Mouse (Mus musculus) liver, embryonic 12.5 days (tissue): ENCODE data around the gene Ttc4. TPM values are rescaled to one million over a fixed set of nuclear protein-coding genes. Genes with fewer than 3 reads are reported as not detected.
A peak's percentile ranks its signal among the peaks of the same experiment; 100 is the strongest.

Experiments
- ATAC-seq: fragments of 200-750 bp; cut with Nextera tagmentation; 2 replicates; pipeline ENCODE4 v1.8.0; 2017; ENCODE audit warnings: moderate number of reproducible peaks, mild to moderate bottlenecking, moderate library complexity
- H3K27ac ChIP-seq: fragments of 300-500 bp; sonication (generic); 2 replicates; pipeline ENCODE4 v1.5.1; 2016; ENCODE audit warnings: mild to moderate bottlenecking
- H3K27me3 ChIP-seq: fragments of 300-500 bp; sonication (generic); replicated peaks from 2 replicates; pipeline ENCODE4 v1.6.1; 2016; ENCODE audit warnings: mild to moderate bottlenecking, moderate library complexity
- H3K36me3 ChIP-seq: fragments of 300-500 bp; sonication (generic); 2 replicates; pipeline ENCODE4 v1.6.1; 2016; ENCODE audit warnings: mild to moderate bottlenecking, moderate library complexity
- H3K4me1 ChIP-seq: fragments of 300-500 bp; sonication (generic); 2 replicates; pipeline ENCODE4 v1.6.1; 2016
- H3K4me2 ChIP-seq: fragments of 300-500 bp; sonication (generic); 2 replicates; pipeline ENCODE4 v1.6.1; 2016; ENCODE audit warnings: mild to moderate bottlenecking, moderate library complexity
- H3K4me3 ChIP-seq: fragments of 300-500 bp; sonication (generic); 2 replicates; pipeline ENCODE4 v1.5.1; 2016; ENCODE audit warnings: mild to moderate bottlenecking, moderate library complexity
- H3K9ac ChIP-seq: fragments of 300-500 bp; sonication (generic); 2 replicates; pipeline ENCODE4 v1.6.1; 2016; ENCODE audit warnings: mild to moderate bottlenecking, moderate library complexity
- H3K9me3 ChIP-seq: fragments of 300-500 bp; sonication (generic); replicated peaks from 2 replicates; pipeline ENCODE4 v1.6.1; 2016; ENCODE audit warnings: mild to moderate bottlenecking, moderate library complexity
- WGBS: fragments of 180-500 bp; shearing (Covaris S2); methylation state at CpG from one replicate; pipeline ENCODE4 v1.1.7; 2016; ENCODE audit not compliant: insufficient replicate concordance; 5-methylcytosine and 5-hydroxymethylcytosine counted together
- polyA plus RNA-seq: library from polyadenylated mRNA; unstranded; fragments of >200 nt; fragmentation: Nextera tagmentation; extraction: Ambion mirVana; gene quantifications from 2 replicates; pipeline ENCODE4 v1.2.1, GENCODE M21; 2016

Gene Ttc4
- polyA plus RNA-seq, 1 experiment from 2014 or later, result 48.6 TPM

DNA sequence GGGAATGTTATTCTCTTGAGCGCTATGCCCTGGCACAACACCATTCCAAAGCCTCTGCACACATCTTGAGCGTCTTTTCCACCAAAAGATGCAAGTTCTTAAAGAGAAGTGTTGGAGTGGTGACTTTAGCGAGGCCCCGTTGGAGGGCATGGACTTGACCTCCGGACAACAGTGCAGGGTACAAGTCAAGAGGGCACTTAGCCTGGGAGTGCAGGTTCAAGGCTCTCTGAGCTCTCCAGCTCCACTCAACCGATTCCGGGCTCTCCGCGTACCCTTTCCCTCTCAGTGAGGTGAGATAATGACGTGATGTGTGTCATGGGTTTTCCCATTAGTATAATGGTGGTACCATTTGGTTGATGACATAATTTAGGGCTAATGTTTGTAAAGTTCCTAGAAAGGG, 54.5 kb downstream of the Ttc4 start:
- Histone ChIP-seq H3K9ac (no peak overlapping the region), H3K36me3 (no peaks in the 10 kb centered on the region), H3K4me1 (no peaks in the 10 kb centered on the region), H3K27me3 (peaks cover 84% of the 10 kb centered on the region), H3K27ac (no peak overlapping the region), H3K4me3 (no peak overlapping the region), H3K4me2 (no peak overlapping the region), H3K9me3 (no peaks in the 10 kb centered on the region)
- ATAC-seq, result no peak
- 78% methylated on average over 10 of the region's 10 CpGs for WGBS

DNA sequence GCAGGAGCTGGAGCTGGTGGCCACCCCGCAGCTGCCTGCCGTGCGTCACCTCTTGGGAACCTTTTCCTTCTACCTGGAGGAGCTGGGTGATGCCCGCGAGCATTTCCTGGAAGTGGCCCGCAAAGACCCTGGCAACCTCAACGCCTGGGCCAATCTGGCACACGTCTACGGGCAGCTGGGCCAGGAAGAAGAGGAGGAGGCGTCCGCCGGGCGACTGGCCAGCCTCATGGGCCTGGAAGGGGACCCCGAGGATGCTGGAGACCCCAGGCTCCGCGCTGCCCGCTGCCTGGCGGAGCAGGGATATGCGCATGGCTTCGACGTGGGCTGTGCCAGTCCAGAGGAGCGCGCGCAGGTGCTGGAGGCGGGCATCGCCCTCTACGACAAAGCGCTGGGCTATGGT, 56.0 kb downstream of the Ttc4 start:
- H3K27me3 ChIP-seq, result peaks cover 83% of the 10 kb centered on the region
- H3K9me3 ChIP-seq, result no peaks in the 10 kb centered on the region
- H3K4me2 ChIP-seq, result no peak overlapping the region
- H3K27ac ChIP-seq, result no peak overlapping the region
- H3K36me3 ChIP-seq, result no peaks in the 10 kb centered on the region
- no peak overlapping the region for H3K4me3 ChIP-seq
- H3K9ac ChIP-seq, result no peak overlapping the region
- H3K4me1 ChIP-seq, result peaks cover 3% of the 10 kb centered on the region
- WGBS, result 24% methylated on average over 28 of the region's 28 CpGs
- ATAC-seq, result no peak

DNA sequence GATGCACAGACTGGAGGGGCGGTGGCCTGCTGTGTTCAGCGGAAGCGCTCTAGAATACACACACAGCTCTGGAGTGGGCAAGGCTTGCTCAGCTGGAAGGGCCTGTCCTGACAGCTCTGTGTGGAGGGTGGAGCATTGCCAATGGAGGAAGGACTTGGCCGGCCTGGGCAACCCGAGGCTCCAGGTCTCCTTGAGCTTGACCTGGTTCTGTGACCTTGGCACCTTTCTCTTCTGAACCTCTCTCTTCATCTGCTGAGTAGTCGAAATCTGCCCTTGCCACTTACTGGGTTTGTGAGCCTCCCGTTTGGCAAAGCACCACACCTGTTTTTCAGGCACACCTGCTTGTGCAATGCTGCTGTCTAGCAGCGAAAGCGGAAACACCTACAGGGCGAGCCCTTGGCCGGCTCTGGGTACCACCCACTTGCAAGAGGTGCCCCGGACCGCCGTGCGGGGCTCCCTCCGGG, 56.7 kb downstream of the Ttc4 start, which contains the start of gene Ttc22:
TSS of gene Ttc22 (plus strand) at position 403 of the 464 bp plus-strand sequence.
- WGBS, result 22% methylated on average over 16 of the region's 16 CpGs
- Histone ChIP-seq H3K9ac (no peak within 1 kb of the TSS), H3K4me1 (peaks cover 10% of the 10 kb centered on the region), H3K36me3 (no peaks in the 10 kb centered on the region), H3K27me3 (peaks cover 83% of the 10 kb centered on the region), H3K27ac (no peak within 1 kb of the TSS), H3K9me3 (no peaks in the 10 kb centered on the region), H3K4me3 (no peak within 1 kb of the TSS), H3K4me2 (no peak within 1 kb of the TSS)
- no peak for ATAC-seq

DNA sequence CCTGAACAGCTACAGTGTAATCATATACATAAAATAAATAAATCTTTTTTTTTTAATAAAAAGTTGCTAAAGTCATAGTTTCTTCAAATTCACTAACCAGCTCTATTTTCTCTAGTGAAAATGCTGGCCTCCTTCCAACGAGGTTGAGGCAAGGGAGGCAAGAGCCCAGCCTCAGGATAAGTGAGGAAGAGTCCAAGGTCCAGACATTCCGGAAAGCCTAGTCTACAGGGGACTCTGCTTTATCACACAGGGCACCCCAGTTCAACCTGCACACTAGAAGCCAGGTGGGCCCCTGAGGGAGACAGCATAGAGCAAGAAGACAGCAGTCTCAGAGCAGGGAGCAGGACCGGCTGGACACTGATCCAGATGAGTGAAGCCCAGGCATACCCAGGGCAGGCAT, 57.3 kb downstream of the Ttc4 start:
- Histone ChIP-seq H3K36me3 (no peaks in the 10 kb centered on the region), H3K4me1 (peaks cover 15% of the 10 kb centered on the region), H3K9ac (no peak overlapping the region), H3K4me2 (no peak overlapping the region), H3K27me3 (peaks cover 80% of the 10 kb centered on the region), H3K27ac (no peak overlapping the region), H3K9me3 (no peaks in the 10 kb centered on the region), H3K4me3 (no peak overlapping the region)
- no peak for ATAC-seq
- WGBS, result 48% methylated on average over 3 of the region's 3 CpGs

DNA sequence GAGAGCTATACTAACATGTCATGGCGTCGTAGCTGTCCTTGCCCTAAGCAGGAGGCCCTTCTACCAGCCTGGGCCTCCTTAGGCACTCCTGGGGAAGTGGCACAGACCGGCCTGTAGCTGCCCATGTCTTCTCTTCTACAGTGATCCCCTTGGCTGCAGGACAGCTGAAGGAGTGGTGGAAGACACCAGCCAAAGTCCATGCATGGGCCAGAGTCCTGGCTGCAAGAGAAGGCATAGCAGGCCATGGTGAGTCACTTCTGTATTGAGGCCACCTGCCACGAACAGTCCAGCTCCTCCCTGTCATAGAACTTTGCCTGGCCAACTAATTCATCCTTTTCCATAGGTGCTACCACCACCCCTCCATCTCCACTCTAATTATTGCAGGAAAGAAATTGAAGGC, 59.8 kb downstream of the Ttc4 start:
- no peak overlapping the region for H3K9ac ChIP-seq
- WGBS, result 80% methylated on average over 4 of the region's 4 CpGs
- no peak for ATAC-seq
- H3K9me3 ChIP-seq, result no peaks in the 10 kb centered on the region
- H3K4me2 ChIP-seq, result no peak overlapping the region
- H3K36me3 ChIP-seq, result no peaks in the 10 kb centered on the region
- H3K4me1 ChIP-seq, result peaks cover 36% of the 10 kb centered on the region
- no peak overlapping the region for H3K4me3 ChIP-seq
- no peak overlapping the region for H3K27ac ChIP-seq
- H3K27me3 ChIP-seq, result peaks cover 70% of the 10 kb centered on the region

DNA sequence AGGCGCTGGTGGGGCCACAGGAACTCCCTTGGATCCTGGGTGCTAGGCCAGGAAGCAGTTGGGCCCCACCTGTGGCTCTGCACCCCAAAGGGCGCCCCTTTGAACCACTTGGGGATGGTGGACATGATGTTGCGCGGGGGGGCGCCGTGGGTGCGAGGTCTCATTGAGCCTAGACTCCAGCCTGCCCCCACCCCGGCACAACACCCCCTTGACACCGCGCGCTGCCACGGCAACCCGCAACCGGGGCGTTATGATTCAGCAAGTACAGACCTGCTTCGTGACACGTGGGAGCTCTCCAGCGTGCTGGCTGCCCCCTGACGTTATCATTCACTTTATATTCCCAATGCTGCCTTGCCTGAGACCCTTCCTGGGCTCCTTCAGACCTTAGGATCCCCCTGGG, 61.7 kb downstream of the Ttc4 start, which contains the start of gene Lexm:
TSS of gene Lexm (minus strand) at position 186 of the 400 bp plus-strand sequence.
- Histone ChIP-seq H3K4me1 (peaks cover 52% of the 10 kb centered on the region), H3K4me3 (peak within 1 kb of the TSS; percentile 15), H3K4me2 (peak within 1 kb of the TSS; percentile 67), H3K9ac (no peak within 1 kb of the TSS; the same call in 1 of the 2 replicates), H3K9me3 (no peaks in the 10 kb centered on the region), H3K27me3 (peaks cover 58% of the 10 kb centered on the region), H3K36me3 (no peaks in the 10 kb centered on the region), H3K27ac (0 out of 2 replicates have a peak within 1 kb of the TSS, but pooled peaks have one; percentile 14)
- 3% methylated on average over 18 of the region's 19 CpGs for WGBS
- peak; percentile 48; the same call in 1 of the 2 replicates for ATAC-seq

DNA sequence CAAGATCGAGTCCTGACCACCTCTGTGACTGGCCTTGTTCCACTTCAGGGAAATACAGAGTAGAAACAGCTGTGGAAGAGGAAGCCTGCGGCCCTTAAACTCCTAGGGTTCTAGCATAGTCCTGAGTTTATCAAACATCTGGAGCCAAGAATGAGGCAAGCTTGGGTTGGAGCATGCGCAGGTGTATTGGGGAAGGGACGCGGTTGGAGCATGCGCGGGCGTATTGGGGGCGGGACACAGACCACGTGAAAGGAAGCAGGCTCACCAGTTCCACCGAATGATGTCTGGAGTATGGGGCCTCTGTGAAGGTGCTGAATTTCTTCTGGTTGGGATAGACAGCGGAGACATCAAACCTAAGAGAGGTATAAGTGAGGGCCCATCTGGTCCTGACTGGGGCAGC, 63.1 kb downstream of the Ttc4 start:
- ATAC-seq, result no peak
- Histone ChIP-seq H3K9ac (peak overlapping the region; percentile 29; the same call in 1 of the 2 replicates), H3K36me3 (no peaks in the 10 kb centered on the region), H3K9me3 (no peaks in the 10 kb centered on the region), H3K4me2 (0 out of 2 replicates have a peak overlapping the region, but pooled peaks have one; percentile 6), H3K27ac (peak overlapping the region; percentile 84; the same call in 1 of the 2 replicates), H3K27me3 (peaks cover 51% of the 10 kb centered on the region), H3K4me3 (no peak overlapping the region), H3K4me1 (peaks cover 52% of the 10 kb centered on the region)
- WGBS, result 66% methylated on average over 12 of the region's 12 CpGs

DNA sequence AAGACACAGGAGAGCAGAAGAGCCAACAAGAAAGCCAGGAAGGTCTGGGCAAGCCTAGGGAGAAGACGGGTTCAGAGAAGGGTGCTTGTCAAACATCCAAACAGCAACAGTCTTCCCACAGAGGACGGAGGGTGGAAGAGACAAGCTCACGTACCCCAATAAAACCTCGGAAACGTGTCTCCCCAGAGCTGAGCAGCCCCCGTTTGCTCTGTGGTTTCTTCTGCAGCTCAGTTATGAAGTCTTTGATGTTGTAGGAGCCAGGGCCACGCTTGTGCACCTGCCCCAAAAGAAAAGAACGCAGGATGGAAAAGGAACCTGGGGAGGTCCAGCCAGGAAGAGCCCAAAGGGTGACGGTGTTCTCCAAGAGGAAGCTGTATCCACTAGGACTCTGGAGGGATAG, 63.9 kb downstream of the Ttc4 start:
- Histone ChIP-seq H3K4me2 (no peak overlapping the region), H3K27ac (peak overlapping the region; percentile 84; the same call in 1 of the 2 replicates), H3K36me3 (no peaks in the 10 kb centered on the region), H3K9me3 (no peaks in the 10 kb centered on the region), H3K4me3 (no peak overlapping the region), H3K4me1 (peaks cover 52% of the 10 kb centered on the region), H3K9ac (peak overlapping the region; percentile 29), H3K27me3 (peaks cover 48% of the 10 kb centered on the region)
- no peak for ATAC-seq
- WGBS, result 61% methylated on average over 9 of the region's 9 CpGs

DNA sequence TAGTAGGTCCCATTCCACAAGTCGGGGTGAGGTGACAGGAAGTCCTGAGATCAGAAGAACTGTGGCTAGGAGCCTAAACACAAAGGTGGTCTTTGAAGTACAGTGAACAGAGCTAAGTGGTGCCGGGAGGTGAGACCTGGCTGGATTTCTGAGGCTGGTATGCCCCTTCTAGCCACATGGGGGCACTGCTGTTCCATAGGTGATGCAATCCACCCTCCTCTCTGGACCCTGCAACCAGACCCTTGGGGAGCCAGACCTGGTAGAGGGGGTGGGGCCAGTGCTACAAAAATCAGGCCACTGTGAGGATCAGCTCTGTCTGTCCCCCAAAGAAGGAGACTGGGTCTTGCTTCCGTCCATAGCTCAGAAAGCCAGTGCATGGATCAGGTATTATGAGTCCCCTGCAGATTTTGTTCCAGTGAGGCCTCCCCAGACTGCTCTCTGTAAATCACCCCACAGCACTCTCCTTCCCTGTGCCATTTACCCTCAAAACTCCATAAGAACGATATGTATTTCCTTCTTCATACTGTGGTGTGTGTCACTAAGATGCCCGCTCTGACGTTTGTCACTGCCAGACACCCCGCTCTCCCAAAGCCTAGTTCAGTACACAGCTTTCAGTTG, 64.5 kb downstream of the Ttc4 start:
- peak overlapping the region; percentile 84 for H3K27ac ChIP-seq
- peak overlapping the region; percentile 66 for H3K9ac ChIP-seq
- peak; percentile 57 for ATAC-seq
- WGBS, result 35% methylated on average over 7 of the region's 7 CpGs
- peak overlapping the region; percentile 60 for H3K4me2 ChIP-seq
- no peaks in the 10 kb centered on the region for H3K9me3 ChIP-seq
- no peaks in the 10 kb centered on the region for H3K36me3 ChIP-seq
- H3K4me1 ChIP-seq, result peaks cover 52% of the 10 kb centered on the region
- H3K4me3 ChIP-seq, result peak overlapping the region; percentile 20; the same call in 1 of the 2 replicates
- H3K27me3 ChIP-seq, result peaks cover 43% of the 10 kb centered on the region

DNA sequence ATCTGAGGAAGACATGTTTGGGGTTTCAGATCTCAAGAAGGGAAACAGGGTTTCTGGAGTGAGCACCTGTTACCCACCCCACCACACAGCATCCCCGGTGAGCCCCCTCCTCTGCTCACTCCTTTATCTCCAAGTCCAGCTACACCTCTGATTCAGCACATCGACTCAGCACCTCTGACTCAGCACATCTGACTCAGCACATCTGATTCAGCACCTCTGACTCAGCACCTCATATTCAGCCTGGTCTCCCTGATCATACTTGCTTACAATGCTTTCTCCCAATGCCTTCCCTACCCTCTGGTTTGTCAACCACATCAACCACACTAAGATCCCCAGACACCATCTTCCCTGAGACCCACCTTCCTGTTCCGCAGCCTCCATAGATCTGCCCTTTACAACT, 65.2 kb downstream of the Ttc4 start:
- ATAC-seq, result peak; percentile 80
- peak overlapping the region; percentile 84 for H3K27ac ChIP-seq
- peaks cover 43% of the 10 kb centered on the region for H3K27me3 ChIP-seq
- peak overlapping the region; percentile 20; the same call in 1 of the 2 replicates for H3K4me3 ChIP-seq
- no peaks in the 10 kb centered on the region for H3K36me3 ChIP-seq
- H3K4me1 ChIP-seq, result peaks cover 52% of the 10 kb centered on the region
- WGBS, result 41% methylated on average over 3 of the region's 3 CpGs
- peak overlapping the region; percentile 66 for H3K9ac ChIP-seq
- H3K4me2 ChIP-seq, result peak overlapping the region; percentile 60
- H3K9me3 ChIP-seq, result no peaks in the 10 kb centered on the region

DNA sequence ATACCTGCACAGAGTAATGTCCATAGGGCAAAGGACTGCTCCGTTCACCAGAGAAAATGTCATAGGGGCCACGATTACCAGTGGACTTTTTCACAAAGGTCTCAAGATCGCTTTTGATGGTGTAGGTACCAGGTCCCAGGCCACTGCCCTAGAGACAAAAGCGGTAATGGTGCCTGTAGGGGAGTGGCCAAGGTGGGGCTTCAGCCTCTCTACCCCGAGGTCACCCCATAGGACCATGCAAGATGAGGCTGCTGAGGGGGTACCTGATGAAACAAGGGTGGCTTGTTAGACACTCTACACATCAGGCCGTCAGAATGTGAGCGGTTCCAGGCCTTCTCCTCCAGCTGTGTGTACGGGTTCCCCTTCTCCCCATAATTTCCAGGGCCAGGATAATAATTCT, 65.6 kb downstream of the Ttc4 start:
- no peaks in the 10 kb centered on the region for H3K36me3 ChIP-seq
- peaks cover 43% of the 10 kb centered on the region for H3K27me3 ChIP-seq
- H3K4me1 ChIP-seq, result peaks cover 52% of the 10 kb centered on the region
- 68% methylated on average over 8 of the region's 8 CpGs for WGBS
- H3K9me3 ChIP-seq, result no peaks in the 10 kb centered on the region
- H3K9ac ChIP-seq, result no peak overlapping the region
- no peak overlapping the region for H3K4me3 ChIP-seq
- peak; percentile 40; the same call in 1 of the 2 replicates for ATAC-seq
- peak overlapping the region; percentile 73 for H3K27ac ChIP-seq
- H3K4me2 ChIP-seq, result peak overlapping the region; percentile 60; the same call in 1 of the 2 replicates
